Mouse (Mus musculus) heart, postnatal 25 days (tissue): ENCODE measurements around the gene Noxa1. TPM values are rescaled to one million over a fixed set of nuclear protein-coding genes. Genes with fewer than 3 reads are reported as not detected.

Experiments
- DNase-seq: peaks from one replicate; pipeline ENCODE4 v3.0.0; 2022; ENCODE audit warnings: low spot score
- intact Hi-C: fragments of 180-260 bp; cut with DNase I; formaldehyde crosslinking; loops from one replicate; pipeline ENCODE4 v1.15.1; 2025
- total RNA-seq, 2 experiments: library from RNA; stranded (reverse); gene quantifications; 2 replicates each; pipeline ENCODE4 v1.2.3; 2021

Gene Noxa1
- total RNA-seq, 2 experiments from 2014 or later = not detected

DNA sequence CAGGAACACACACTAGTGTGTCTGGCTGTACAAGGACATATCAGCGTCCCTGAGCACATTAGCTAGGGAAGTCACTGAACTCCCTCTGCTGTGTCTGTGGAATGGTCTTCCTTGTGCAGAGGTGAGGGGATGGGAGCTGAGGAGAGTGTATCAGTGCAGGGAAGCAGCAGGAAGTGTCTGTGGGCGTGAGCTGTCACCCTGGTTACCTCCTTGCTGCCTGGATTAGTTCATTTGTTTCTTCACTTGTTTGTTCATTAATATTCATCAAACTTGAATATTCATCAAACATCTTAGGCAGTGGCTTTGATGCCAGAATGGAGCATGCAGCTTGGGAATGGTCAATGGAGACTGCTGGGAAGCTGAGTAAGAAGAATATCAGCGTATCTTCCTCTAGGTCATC is 4.8 kb upstream of the Noxa1 start:
- intact Hi-C loops = loop anchor here (2.0 kb wide), 2 partner anchors 57 to 93 kb away; no protein-coding TSS in a partner anchor

DNA sequence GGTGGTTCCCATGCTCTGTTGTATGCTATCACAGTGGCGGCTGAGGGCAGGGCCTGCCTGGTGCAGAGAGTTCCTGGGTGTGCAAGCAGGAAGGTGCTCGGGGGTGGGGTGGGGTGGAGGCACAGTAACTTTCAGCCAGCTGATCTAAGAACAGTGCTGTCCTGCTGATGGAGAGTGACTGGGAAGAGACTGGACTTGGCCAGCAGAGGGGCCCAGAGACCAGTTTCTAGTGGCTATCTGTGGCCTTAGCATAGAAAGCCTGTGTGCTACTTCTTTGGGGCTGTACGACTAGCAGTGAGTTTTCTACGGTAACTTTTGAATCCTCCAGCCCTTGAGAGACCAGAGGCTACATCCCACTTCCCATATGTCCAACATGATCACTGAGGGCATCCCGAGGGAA is 4.0 kb upstream of the Noxa1 start:
- intact Hi-C loops = loop anchor here (2.0 kb wide), 2 partner anchors 58 to 94 kb away; no protein-coding TSS in a partner anchor
- DNase-seq = no peak

More for the DNA sequence above, 4.8 kb upstream of the Noxa1 start:
- DNase-seq = no peak

DNA sequence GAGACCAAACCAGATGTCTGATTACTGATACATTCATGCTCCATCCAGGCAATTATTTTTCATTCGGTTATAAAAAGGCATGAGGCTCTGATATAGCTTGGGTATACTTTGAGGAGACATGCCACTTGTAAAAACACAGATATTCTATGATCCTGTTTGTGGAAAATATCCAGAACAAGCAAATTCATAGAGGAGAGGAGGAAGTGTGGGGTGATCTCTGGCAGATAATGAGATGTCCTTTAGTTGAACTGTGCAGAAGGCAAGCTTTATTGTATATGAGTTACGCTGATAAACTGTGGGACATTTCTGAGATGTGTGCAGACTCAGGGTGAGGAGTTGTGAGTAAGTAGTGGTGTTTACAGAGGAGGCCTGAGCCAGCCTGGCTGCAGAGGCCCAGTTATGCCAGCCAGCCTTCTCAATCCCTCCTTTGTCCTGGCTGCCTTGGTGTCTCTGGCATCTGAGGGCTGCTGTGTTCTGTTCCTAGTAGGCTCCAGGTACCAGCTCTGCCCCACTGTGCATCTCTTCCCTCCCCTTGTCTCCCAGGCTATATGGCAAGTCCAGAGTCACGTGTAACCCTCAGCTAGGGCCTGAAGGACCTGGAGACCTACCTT is 3.2 kb upstream of the Noxa1 start:
- no peak for DNase-seq
- intact Hi-C loops = loop anchor here (2.0 kb wide), 2 partner anchors 59 to 95 kb away; no protein-coding TSS in a partner anchor

DNA sequence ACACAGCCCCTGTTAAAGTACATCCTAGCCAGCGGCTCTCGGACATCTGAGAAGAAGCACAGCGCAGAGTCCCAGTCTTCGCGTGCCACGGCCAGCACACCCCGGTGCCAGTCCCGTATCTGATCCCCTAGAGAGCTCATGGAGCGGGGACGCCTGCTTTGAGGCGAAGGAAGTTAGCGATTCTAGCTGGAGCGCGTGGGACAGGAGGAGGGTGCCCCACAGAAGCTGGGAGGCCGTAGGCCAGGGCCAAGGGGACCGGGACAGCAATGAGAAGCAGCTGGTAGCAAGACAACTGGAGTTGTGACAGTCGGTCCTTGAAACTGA is 202 bp downstream of the Noxa1 start:
- no peak for DNase-seq
- intact Hi-C loops = no loop called here

DNA sequence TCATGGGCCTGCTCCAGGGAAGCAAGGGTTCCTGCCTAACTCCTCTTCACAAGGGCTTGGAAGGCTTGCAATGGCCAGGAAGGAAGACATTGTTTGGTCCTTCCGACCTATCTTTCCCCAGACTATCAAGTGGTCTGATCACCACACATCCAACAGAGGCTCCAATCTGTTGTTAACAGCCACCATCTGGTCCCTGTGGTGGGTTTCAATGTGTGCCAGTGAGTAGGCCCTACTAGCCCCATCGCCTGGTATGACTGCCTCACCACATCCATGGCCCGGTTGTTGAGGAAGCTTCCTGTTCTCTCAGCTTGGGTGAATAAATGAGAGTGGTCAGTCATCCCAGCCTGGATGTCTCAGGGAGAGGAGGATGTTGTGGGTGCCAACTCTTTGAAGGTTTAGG is 6.3 kb downstream of the Noxa1 start:
- no peak for DNase-seq
- intact Hi-C loops = no loop called here

DNA sequence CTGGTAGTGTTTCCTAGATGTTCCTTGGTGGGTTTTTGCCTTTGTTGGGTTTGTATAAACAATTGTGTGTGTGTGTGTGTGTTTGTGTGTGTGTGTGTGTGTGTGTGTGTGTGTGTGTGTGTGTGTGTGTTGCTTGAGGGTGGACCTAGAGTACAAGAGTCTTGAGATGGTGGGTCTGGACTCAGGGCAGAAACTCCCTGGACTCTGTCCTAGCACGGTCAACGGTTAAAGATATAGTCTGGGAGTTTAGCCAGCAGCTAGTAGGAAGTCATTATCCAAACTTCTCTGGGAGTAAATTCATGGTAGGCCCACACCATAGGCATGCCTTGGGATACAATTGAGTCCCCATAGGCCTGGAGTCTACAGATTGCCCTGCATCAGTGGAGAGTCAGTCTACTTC is 7.1 kb downstream of the Noxa1 start:
- no peak for DNase-seq

DNA sequence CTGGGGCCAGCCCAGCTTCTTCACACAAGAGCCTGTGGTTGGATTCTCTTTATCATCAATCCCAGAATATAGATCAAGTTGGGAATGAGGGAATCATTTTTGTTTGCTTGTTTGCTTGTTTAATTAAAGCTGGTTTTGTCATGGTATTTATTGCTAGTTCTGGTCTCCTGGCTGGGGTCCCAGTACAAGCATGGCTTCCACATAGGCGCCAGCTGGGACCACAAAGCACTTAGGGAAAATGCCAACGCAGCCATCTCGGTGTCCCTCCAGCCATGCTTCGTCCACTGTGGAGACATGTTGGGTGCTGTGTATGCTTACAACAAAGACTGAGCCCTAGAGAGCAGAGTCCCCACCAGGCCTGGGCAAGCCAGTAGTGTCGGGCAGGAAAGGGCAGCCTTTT is 9.4 kb downstream of the Noxa1 start:
- no peak for DNase-seq
- intact Hi-C loops = no loop called here

More for the DNA sequence above, 7.1 kb downstream of the Noxa1 start:
- intact Hi-C loops = no loop called here

DNA sequence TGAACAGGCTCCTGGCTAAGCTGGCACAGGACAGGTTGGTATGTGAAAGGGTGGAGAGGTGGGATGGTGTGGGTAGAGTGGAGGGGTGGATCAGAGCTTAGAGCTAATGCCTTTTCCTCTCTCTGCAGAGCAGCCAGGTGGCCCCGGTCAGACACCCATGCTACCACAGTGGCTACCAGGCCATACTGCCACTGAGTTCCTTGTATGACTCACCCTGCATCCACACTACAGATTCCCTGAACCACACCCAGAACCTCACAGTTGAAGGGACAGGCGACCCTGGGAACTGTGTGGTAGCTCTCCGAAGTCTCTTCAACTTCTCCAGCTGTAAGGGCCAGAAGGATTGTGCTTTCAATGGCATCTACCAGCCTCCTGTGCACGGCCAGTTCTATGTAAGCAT is 11.3 kb downstream of the Noxa1 start:
- intact Hi-C loops = no loop called here
- no peak for DNase-seq

DNA sequence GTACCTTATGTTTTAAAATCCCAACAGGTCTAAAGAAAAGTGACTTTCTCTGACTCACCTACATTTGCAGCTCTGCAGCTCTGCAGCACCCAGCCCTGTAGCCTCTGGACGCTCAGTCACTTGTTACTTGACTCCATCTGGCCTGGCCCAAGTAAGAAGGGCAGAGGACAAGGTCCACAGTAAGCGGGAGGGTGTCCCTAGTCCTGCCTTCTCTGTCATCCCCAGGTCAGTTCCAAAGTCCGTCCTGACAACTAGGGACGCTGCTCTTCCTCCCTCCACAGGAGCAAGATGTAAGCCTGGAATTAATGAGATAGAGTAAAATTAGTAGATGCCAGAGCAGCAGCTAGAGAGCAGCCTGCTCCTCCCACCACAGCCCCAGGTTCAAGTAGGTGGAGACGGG is 14.9 kb downstream of the Noxa1 start, which contains the start of gene Entpd8:
Entpd8 (plus strand) TSS at position 229 of the 400 bp plus-strand sequence.
- intact Hi-C loops = no loop called here
- no peak for DNase-seq

DNA sequence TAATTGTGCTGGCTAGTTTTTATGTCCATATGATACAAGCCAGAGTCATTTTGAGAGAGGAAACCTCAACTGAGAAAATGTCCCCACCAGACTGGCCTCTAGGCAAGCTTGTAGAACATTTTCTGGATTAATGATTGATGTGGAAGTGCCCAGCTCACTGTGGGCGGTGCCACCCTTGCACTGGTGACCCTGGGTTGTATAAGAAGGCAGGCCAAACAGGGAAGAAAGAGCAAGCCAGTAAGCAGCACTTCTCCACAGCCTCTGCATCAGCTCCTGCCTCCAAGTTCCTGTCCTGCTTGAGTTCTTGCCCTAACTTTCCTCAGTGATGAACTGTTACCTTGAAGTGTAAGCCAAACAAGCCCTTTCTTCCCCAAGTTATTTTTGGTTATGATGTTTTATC is 16.0 kb downstream of the Noxa1 start:
- DNase-seq = no peak
- intact Hi-C loops = no loop called here

DNA sequence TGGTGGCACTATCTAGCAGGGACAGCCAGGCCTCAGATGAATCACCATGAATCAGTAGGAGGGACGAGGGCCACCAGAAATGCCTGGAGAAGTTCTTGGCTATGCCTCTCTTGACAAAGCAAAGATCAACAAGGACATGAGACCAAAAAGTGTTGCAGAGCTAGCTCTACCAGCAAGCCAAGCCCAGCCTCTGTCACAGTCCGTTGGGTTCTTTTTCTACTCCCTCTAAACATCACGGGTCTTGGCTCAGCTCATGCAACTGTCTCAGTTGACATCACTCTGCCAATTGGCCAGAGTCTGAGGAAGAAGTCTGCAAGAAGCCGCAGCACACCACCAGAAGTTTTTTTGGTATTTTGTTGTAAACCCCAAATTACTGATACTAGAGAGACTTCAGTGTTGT is 19.4 kb downstream of the Noxa1 start:
- intact Hi-C loops = no loop called here
- no peak for DNase-seq

DNA sequence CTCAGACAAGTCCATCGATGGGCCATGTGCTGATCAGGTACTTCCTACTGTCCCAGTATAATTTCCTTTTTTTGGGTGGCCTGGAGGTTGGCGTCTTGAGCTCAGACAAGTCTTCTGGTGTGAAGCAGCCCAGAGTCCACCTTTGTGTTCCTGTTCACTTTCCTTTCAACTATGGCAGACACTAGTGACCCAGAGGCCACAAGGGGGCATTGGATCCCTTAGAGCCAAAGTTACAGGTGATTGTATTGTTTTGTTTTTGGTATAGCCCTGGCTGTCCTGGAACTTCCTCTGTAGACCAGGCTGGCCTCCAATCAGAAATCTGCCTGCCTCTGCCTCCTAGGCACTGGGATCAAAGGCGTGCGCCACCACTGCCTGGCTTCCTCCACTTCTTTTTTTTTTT is 22.6 kb downstream of the Noxa1 start:
- no peak for DNase-seq
- intact Hi-C loops = no loop called here

DNA sequence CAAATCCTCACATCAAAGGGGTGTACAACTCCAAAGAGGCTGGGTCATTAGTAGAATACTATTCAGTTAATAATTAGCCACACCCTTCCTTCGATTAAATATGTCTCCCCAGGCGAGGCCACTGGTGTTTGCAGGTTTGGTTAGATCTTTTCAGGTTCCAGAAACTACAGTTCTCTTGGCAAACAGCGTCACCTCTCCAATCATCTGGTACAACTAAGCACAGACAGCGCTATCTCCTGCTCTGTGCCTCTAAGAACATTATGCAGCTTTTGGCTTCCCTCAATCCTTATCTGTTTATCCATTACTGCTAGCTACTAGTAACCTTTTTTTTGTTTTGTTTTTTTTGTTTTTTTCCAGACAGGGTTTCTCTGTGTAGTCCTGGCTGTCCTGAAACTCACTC is 25.4 kb downstream of the Noxa1 start:
- DNase-seq = no peak
- intact Hi-C loops = no loop called here

DNA sequence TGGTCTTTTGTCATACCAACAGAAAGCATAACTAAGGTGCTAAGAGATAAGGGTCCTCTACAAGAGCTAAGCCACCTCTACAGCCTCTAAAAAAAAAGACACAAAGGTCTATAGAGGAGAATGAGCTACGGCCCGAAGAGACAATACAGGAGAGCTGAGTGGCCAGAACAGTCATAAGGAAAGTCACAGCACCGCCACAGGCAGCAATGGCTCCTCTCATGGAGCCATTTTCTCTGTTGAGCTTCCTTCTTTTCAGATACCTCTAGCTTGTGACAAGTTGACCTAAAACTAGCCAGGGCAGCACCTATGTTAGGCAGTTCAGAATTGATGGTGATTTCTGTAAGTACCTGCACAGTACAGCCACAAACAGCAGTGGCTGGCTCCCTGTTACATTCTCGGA is 28.4 kb downstream of the Noxa1 start:
- intact Hi-C loops = no loop called here

DNA sequence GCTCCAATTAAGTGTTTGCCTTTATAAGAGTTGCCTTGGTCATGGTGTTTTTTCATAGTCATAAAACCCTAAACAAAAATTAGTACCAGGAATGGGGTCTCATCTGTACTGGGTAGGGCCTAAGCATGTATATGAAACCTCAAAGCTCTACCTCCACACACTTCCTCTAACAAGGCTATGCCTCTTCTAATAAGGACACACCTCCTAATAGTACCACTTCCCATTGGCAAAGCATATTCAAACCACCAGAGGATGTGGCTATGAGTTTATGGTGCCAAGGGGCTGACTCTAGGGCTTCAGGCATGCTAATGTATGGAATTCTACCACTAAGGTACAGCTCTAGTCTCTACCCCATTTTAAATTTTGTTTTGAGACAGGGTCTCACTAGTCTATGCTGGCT is 29.4 kb downstream of the Noxa1 start:
- intact Hi-C loops = no loop called here
- no peak for DNase-seq

More for the DNA sequence above, 28.4 kb downstream of the Noxa1 start:
- DNase-seq = no peak

DNA sequence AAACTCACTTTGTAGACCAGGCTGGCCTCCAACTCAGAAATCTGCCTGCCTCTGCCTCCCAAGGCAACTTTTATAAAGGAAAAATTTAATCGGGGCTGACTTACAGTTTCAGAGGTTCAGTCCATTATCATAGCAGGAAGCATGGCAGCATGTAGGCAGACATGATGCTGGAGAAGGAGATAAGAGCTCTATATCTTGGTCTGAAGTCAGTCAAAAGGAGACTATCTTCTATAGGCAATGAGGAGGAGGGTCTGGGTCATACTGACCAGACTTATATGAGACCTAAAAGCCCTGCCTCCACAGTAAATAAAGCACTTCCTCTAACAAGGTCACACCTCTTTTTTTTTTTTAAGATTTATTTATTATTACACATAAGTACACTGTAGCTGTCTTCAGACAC is 30.7 kb downstream of the Noxa1 start:
- intact Hi-C loops = no loop called here
- DNase-seq = no peak

DNA sequence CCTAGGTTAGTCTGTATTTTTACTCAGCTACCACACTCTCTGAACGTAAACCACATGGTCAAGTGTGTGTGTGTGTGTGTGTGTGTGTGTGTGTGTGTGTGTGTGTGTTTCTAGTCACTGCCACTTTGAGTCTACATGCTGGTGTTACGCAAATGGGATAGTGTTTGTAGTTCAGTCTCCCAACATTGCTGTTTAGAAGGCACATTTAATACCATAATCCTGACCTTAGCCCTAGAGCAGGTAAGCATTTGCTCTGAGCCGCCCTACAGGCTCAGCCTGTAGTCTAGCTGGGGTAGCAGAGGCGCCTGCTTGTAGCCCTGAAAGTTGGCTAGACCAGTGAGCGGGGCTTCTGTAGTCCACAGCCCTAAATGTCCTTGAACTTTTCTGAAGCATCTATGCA is 31.4 kb downstream of the Noxa1 start:
- intact Hi-C loops = no loop called here
- no peak for DNase-seq

DNA sequence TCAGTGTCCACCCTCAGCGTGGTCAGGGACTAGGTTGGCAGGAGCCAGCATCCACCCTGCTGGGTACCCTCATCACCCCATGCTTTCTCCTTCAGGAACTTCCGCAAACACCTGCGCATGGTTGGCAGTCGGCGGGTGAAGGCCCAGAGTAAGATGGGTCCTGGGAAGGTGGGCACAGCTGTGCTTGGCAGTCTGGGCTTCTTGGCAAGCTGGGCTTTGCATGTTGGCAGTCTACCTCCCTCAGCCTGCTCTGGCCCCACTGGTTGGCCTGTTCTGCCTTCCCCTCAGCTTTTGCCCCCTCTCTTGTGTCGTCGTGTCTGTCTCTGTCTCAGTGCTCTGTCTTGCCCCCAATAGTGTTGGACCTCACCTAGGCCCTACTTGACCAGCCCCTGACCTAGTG is 36.0 kb downstream of the Noxa1 start:
- intact Hi-C loops = no loop called here

DNA sequence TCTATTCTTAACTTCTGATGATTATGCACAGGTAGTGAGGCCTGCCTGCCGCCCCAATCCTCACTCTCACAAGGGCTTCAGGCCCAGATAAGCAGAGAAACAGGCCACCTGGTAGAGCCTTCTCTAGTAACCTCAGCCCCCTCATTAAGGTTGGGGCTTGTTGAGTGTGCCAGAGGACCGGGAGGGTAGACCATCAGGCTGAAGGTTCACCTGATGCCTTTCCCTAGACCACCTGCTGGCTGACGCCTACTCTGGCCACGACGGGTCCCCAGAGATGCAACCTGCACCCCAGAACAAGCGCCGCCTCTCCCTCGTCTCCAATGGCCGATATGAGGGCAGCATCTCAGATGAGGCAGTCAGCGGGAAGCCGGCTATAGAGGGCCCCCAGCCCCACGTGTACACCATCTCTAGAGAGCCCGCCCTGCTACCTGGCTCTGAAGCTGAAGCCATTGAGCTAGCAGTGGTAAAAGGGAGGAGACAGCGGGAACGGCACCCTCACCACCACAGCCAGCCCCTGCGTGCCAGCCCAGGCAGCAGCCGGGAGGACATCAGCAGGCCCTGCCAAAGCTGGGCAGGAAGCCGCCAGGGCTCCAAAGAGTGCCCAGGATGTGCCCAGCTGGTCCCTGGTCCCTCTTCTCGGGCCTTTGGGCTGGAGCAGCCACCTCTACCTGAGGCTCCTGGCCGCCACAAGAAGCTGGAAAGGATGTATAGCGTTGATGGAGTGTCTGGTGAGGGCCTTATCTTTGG is 39.4 kb downstream of the Noxa1 start:
- no peak for DNase-seq
- intact Hi-C loops = no loop called here

More for the DNA sequence above, 36.0 kb downstream of the Noxa1 start:
- no peak for DNase-seq

DNA sequence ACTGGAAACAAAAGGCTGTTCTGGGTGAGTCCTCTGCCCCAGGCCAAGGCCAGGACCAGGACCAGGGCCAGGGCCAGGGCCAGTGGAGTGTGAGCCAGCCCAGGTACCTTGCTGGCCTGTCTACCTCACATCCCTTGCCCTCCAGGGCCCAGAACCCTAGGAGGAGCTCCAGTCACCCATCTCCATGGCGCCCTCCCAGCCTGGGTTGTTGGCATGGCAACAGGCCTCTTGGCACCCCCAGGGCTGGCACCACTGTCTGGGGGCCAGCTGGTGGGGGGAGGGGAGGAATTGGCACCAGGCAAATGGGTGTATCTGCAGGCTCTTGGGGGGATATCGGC is 39.9 kb downstream of the Noxa1 start:
- DNase-seq = no peak
- intact Hi-C loops = no loop called here

DNA sequence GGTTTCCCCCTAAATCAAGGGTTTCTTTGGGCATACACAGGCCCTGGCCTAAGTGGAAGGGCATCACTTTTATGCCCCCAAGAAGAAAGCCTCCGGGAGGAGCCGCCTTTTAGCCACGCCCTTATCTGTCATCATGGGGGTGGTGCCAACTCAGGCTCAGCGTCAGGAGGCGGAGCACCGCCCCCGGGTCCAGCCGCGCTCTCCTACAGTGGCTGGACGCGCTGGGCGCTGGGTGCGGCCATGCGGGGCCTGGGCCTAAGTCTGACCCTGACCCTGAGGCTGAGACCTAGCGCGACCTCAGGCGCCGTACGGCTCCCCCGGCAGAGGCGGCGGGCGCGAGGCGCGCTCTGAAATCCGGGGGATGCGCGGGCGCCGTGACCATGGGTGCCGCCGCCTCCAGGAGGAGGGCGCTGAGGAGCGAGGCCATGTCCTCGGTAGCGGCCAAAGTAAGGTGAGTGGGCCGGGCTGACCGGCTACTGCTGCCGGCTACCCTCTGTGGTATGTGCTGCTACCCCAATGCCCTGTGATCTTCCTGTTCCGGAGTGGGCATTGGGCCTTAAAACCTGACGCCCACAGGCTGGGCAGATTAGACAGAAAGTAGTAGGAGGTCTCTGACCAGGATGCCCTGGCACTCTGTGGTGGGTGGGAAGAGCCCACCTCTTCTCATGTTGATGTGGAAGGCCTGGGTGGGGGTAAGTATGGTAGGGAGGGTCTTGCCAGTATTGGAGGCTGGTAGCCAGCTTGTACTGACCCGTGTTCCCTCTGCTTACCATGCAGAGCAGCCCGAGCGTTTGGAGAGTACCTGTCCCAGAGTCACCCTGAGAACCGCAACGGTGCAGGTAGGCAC is 40.5 kb downstream of the Noxa1 start, which contains the start of gene Nsmf:
Nsmf (plus strand) TSS at position 135 of the 847 bp plus-strand sequence.
- peak; percentile 80 for DNase-seq
- intact Hi-C loops = no loop called here
